Mouse (Mus musculus) megakaryocyte, adult 5-6 weeks (primary cell): ENCODE results near the gene Cdk17. TPM values are rescaled to one million over a fixed set of nuclear protein-coding genes. Genes with fewer than 3 reads are reported as not detected.
A peak's percentile ranks its signal among the peaks of the same experiment; 100 is the strongest.

Experiments used
- ATAC-seq: 2 replicates; pipeline ENCODE4 v1.8.0; 2016; ENCODE audit warnings: mild to moderate bottlenecking, inconsistent platforms; ENCODE audit not compliant: poor library complexity, severe bottlenecking
- total RNA-seq, 2 experiments: library from RNA; stranded (forward) in 1 of 2; stranded (reverse) in 1 of 2; fragments of 153-499, 151-499 nt in 1 of 2; fragments of 221-1000, 200-1000 nt in 1 of 2; gene quantifications; 2 replicates each; pipeline versions ENCODE4 v1.2.3 to v1.2.4; 2015 to 2017

The Cdk17 gene
- total RNA-seq, 2 experiments from 2014 or later, result 36.3 to 36.5 TPM

DNA sequence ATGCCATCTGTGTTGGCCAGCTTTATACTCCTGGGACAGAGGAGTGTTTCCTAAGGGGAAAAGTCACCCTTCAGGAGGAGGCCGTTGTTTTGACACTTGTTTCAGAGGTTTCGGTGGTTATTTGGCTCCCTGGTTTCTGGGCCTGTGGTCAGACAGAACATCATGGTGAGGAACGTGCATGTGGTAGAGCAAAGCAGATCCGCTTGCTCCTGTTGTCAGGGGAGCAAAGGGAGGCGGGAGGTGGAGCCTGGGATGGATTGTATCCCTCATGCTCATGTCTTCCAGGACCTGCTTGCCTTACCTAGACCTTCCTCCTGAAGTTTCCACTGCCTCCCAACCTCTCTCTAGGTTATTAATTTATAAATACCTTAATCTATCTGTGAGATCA, 5.7 kb downstream of the Cdk17 start:
- ATAC-seq, result peak; percentile 16; the same call in 1 of the 2 replicates

DNA sequence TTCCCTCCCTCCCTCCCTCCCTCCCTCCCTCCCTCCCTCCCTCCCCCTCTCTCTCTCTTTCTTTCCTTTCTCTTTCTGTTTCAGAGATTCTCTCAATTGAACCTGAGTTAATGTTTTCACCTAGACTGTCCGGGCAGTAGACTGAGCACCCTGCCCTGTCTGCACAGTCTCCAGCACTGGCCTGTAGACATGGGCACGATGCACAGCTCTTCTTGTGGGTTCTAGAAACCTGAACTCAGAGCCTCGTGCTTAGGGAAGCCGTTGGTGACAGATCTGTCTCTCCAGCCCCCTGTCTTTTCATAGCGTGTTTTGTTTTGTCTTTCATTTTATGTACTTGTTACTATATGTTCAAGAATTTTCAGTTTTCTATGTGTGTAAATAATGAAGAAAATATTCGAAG, 6.6 kb downstream of the Cdk17 start:
- ATAC-seq, result no peak

DNA sequence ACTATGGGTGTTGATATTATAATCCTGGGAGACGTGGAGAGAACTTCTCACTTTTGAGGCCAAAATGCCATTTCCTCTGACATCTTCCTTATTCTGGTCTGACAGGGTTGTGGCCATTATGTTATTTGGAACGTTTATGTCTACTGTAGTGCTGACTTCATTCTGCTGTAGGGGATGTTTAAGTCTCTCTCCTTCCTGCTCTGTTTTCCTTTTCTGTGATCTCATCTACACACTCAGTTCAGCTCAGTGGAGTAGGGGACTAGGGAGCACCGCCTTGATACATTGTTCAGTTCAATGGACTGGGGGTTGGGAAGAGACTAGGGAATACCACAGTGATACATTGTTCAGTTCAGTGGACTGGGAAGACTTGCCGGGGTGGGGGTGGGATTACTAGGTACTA, 7.4 kb downstream of the Cdk17 start:
- peak; percentile 49 for ATAC-seq

DNA sequence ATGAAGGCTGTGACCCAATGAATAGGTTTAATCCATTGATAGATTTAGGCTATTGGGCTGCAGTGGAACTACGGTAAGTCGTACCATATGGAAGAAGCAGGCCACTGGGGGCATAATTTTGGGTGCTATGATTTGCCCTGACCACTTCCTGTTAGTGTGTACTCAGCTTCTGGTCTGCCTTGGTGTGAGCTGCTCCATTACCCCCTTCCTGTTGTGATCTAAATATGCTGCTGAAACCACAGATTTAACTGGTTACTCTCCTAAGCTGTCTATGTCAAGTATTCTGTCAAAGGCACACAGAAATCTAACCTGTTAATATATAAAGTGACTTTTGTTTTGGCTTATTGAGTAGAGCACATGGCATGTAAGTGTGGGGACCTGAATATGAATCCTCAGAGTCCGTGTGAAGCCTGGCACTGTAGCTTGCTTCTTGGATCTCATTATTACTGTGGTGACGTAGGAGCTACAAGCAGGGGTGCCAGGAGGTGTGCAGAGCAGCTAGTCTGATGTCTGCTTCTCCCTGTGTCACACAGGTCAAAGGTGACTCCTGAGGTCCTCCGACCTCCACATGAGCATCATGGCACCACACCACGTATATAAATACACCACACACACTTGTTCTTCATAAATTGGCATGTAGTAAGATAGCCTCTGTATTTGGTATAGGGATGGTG, 10.6 kb downstream of the Cdk17 start:
- peak; percentile 81 for ATAC-seq

DNA sequence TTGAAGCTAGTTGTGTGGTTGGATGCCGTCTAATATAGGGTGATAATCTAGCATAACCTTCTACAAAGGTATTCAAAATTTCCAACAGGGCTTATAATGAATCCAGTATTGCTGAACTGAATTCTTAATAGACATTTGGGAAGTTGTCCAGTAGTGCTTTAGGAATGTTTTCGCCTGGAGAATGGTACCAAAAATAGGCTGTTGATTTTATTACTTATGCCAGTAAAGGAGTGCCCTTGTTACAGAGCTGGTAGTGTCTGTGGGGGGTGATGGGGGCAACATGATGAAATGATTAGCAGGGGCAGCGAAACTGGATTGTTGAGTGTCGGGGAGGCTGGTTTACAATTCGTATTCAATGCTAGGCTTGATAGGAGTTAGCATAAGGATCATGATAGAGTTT, 16.8 kb downstream of the Cdk17 start:
- ATAC-seq, result no peak

DNA sequence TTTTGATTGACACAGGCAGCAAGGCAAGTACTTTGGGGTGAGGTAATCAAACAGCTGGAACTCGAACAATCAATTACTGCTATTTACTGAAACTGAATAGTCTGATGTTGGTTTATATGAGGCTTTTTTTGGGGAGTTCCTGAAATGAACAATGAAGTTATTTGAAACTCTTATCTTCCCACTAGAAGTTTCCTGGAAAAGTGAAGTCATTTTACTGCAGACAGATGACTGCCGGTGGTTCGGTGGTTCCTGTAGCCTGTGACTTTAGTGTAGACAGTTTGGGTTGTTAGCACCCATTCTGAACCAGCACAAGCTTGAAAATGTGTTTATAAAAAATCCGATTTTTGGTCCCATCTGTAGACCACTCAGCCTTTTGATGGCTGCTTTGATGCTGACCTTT, 17.2 kb downstream of the Cdk17 start:
- ATAC-seq, result no peak

DNA sequence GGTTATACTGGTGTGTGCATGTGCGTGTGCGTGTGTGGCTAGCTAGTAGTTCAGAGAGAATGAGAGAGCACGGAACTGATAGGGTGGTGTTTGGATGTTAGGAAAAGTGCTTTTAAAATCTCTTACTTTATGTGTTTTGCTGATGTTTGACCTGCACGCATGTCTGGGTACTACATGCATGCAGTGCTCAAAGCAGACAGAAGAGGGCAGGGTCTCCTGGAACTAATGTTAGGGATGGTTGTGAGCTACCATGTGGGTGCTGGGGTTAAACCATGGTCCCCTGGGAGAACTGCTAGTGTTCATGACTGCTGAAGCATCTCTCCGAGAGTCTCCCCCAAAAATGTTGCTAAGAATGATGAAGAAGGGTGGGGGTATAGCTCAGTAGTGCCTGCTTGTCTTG, 18.0 kb downstream of the Cdk17 start:
- ATAC-seq, result no peak

DNA sequence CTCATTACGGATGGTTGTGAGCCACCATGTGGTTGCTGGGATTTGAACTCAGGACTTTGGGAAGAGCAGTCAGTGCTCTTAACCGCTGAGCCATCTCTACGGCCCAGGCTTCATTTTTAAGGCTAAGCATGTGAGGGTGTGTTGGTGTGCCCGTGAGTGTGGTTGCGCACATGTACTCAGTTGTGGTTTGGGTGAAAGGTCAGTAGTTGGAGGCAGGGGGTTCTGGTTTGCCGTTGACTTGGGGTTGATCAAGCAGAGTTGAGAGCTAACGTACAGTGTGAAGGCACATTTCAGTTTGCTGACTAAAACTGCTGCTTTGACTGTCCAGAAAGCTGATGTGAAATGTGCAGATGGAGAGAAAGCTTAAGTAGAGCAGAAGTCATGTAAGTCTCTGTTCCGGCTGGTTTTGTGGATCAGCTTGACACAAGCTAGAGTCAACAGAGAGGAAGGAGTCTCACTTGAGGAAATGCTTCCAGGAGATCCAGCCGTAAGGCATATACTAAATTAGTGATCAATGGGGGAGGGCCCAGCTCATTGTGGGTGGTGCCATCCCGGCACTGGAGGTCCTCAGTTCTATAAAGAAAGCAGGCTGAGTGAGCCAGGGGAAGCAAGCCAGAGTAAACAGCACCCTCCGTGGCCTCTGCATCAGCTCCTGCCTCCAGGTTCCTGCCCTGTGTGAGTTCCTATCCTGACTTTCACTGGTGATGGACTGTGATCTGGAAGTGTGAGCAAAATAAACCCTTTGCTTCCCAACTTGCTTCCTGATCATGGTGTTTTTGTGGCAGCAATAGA, 19.2 kb downstream of the Cdk17 start:
- peak; percentile 40; the same call in 1 of the 2 replicates for ATAC-seq

GRCm38 (mm10) chr10:93184351-93184976, 23.8 kb downstream of the Cdk17 start:
- ATAC-seq, result 0 out of 2 replicates have a peak, but pooled peaks have one; percentile 27

DNA sequence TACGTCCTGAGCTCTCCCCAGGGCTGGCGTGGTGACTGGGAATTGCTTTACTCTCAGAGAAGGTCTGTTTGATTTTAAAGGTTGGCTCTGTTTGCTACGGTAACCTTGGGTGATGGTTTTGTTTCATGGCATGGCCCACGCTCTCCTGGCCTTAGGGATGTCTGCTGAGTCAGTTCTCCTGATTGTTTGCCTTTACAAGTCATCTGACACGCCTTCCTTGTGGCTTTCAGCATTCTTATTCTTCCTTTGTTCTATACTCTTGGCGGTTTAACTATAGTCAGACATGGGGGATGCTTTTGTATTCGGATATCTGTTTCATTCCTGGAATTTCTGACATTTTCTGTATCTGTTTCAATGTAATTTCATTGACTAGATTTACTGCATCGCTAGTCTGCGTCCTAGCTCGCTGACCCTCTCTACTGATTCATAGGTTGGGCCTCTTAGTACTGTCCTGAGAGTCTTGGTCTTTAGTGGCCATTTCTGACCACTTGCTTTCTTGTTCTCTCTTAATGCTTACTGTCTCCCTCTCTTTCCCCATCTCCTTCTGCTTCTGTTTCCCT, 27.8 kb downstream of the Cdk17 start:
- no peak for ATAC-seq

- peak; percentile 88 for ATAC-seq
Measured at GRCm38 (mm10) chr10:93190475-93191262, 30.0 kb downstream of the Cdk17 start.

GRCm38 (mm10) chr10:93197092-93197491, 36.4 kb downstream of the Cdk17 start:
- no peak for ATAC-seq

DNA sequence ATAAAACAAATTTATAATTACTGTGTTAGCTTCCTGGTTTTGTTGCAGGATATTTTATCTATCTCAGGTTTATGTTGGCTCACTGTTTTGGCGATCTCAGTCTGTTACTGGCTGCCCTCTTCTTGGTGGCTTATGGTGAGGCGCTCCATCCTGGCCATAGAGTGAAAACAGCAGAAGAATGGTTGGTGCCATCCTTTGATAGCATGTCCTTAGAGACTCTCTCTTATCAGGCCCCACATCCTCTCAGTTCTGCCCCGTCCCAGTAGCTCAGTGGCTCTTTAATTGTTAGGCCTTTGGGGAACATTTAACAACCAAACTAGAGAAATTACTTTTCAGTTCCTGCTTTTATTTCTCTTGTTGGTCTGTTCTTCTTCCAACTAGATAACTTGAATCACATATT, 38.3 kb downstream of the Cdk17 start:
- ATAC-seq, result no peak

DNA sequence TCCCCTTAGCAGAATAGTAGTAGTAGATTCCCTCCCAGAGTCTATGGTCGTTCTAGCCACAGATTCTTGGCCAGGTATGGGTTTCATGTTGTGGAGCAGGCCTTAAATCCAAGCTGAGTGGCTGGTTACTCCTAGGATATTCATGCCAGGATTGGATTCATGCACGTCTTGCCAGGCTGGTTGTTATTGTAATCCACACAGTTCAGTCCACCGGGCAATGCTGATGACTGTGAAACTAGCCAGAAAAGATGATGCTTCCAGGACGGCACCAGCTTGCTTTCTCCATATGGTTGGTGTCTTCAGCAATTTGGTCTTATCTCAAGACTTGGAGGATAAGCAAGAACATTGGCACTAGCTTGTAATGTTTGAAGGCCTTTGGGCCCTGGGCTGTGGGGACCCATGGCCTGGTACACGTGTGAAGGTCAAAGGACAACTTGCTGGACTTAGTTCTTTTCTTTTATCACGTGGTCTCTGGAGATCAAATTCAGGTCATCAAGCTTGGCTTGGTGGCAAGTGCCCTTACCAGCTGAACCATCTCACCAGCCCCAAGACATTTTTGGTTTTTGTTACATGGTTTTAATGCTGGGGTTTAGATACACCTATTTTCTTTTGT, 41.3 kb downstream of the Cdk17 start:
- ATAC-seq, result no peak

- ATAC-seq, result no peak
Measured at GRCm38 (mm10) chr10:93205287-93205956, 44.7 kb downstream of the Cdk17 start.

GRCm38 (mm10) chr10:93207176-93207575, 46.5 kb downstream of the Cdk17 start:
- peak; percentile 55; the same call in 1 of the 2 replicates for ATAC-seq

DNA sequence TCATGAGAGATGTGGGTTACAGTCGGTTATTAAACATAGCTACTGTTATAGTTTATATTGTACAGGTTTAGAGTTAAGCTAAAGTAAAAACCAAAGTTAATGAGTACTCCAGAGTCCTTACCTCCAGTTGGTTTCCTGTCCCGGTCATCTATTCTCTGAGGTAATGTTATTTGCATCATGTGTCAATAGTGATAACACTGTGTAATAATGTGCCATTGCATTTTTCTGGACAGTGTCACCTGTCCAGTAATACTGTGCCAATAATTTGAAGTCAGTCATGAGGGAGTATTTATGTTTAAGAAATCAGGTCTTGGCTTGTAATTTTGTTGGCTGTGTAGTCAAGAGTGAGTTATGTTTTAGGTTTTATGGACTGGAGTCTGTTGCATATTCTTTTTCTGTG, 52.0 kb downstream of the Cdk17 start:
- no peak for ATAC-seq

DNA sequence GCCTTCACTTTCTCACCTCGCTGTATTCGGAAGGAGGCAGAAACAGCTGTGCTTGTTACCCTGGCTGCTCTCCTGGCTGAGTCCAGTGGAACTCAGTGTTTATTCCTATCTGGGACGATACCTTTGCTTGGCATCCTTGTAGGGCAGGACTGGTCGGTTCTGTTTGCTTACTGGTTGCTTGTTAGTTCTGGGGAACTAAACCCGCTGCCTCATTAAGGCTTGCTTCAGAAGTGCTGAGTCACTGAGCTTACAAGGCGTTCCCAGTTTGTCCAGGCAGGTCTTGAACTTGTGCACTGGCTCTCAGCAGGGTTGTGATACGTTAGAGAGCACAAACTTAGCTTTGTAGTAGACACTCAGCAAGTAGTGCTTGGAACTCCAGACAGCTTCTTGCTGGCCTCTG, 52.7 kb downstream of the Cdk17 start:
- ATAC-seq, result peak; percentile 33; the same call in 1 of the 2 replicates

- ATAC-seq, result no peak
Measured at GRCm38 (mm10) chr10:93214251-93214650, 53.6 kb downstream of the Cdk17 start.
